ENCODE assay signal across 1 mouse cellular context in genomic region chr7:110774674-110775073, GRCm38 (mm10).
TF ChIP-seq lines count a peak whose summit lies in the region.

No protein-coding gene starts in this region.

TF ChIP-seq in MEL, 35 proteins besides CTCF, POLR2A, EP300 and RAD21 (continued from another document):
- TF ChIP-seq MYC (IDR thresholded peaks at IDR 0.05; ENCODE audit: low read depth, low read length) (no peak), ZKSCAN1 (IDR thresholded peaks at IDR 0.05; ENCODE audit: low read depth, low read length) (no peak), ETS1 (IDR thresholded peaks at IDR 0.05; ENCODE audit: low read depth, low read length) (peak; percentile 79), TBP (IDR thresholded peaks at IDR 0.05; ENCODE audit: low read depth, low read length) (peak; percentile 91), BHLHE40 (IDR thresholded peaks at IDR 0.05; ENCODE audit: borderline replicate concordance, low read depth, low read length) (no peak), HCFC1 (IDR thresholded peaks at IDR 0.05; ENCODE audit: low read depth, low read length) (no peak), GABPA (IDR thresholded peaks at IDR 0.05; ENCODE audit: low read depth, low read length) (no peak), POLR2AphosphoS5 (IDR thresholded peaks at IDR 0.05; ENCODE audit: borderline replicate concordance, low read depth, low read length) (no peak)
TF ChIP-seq in MEL: peak in this region for 8.
